Mouse (Mus musculus) NIH3T3 (cell line): ENCODE data around the gene Sox5.

ENCODE experiments used
- DNase-seq: peaks from one replicate; pipeline ENCODE4 v3.0.0-alpha.2; 2012; ENCODE audit warnings: low read depth

Gene Sox5

GRCm38 (mm10) chr6:144781431-144782030 lies at the start of gene Sox5:
Sox5 (minus strand) TSS chr6:144781977.
- DNase-seq: peak; percentile 77

GRCm38 (mm10) chr6:144825018-144825602 lies 43.3 kb upstream of the Sox5 start:
- no peak for DNase-seq

- DNase-seq: no peak
Measured at GRCm38 (mm10) chr6:144824153-144824552, 42.4 kb upstream of the Sox5 start.

GRCm38 (mm10) chr6:144822594-144822993 lies 40.8 kb upstream of the Sox5 start:
- DNase-seq: no peak

GRCm38 (mm10) chr6:144821019-144821418 lies 39.2 kb upstream of the Sox5 start:
- no peak for DNase-seq

GRCm38 (mm10) chr6:144818016-144818415 lies 36.2 kb upstream of the Sox5 start:
- DNase-seq: no peak

- no peak for DNase-seq
Measured at GRCm38 (mm10) chr6:144817329-144817932, 35.7 kb upstream of the Sox5 start.

- no peak for DNase-seq
Measured at GRCm38 (mm10) chr6:144815542-144815941, 33.8 kb upstream of the Sox5 start.

- peak; percentile 80 for DNase-seq
Measured at GRCm38 (mm10) chr6:144814931-144815364, 33.2 kb upstream of the Sox5 start.

- DNase-seq: peak; percentile 26
Measured at GRCm38 (mm10) chr6:144804321-144804720, 22.5 kb upstream of the Sox5 start.

GRCm38 (mm10) chr6:144803063-144803462 lies 21.3 kb upstream of the Sox5 start:
- no peak for DNase-seq

GRCm38 (mm10) chr6:144794356-144794755 lies 12.6 kb upstream of the Sox5 start:
- DNase-seq: no peak

- DNase-seq: no peak
Measured at GRCm38 (mm10) chr6:144792871-144793270, 11.1 kb upstream of the Sox5 start.

- no peak for DNase-seq
Measured at GRCm38 (mm10) chr6:144783295-144783694, 1.5 kb upstream of the Sox5 start.

GRCm38 (mm10) chr6:144782866-144783265 lies 1.1 kb upstream of the Sox5 start:
- DNase-seq: no peak

- DNase-seq: peak; percentile 59
Measured at GRCm38 (mm10) chr6:144782031-144782857, 467 bp upstream of the Sox5 start.

- peak; percentile 35 for DNase-seq
Measured at GRCm38 (mm10) chr6:144780608-144781285, 1.0 kb downstream of the Sox5 start.

- DNase-seq: peak; percentile 22
Measured at GRCm38 (mm10) chr6:144779945-144780607, 1.7 kb downstream of the Sox5 start.

- DNase-seq: no peak
Measured at GRCm38 (mm10) chr6:144777356-144778035, 4.3 kb downstream of the Sox5 start.

- DNase-seq: no peak
Measured at GRCm38 (mm10) chr6:144773736-144774135, 8.0 kb downstream of the Sox5 start.

GRCm38 (mm10) chr6:144772985-144773384 lies 8.8 kb downstream of the Sox5 start:
- DNase-seq: peak; percentile 89
